14 mouse cellular contexts compared by ENCODE assay signal in genomic region chr8:88539963-88540362, GRCm38 (mm10). TPM values are rescaled to one million over a fixed set of nuclear protein-coding genes. Genes with fewer than 3 reads are reported as not detected.
A peak's percentile ranks its signal among the peaks of the same experiment; 100 is the strongest.
DNase-seq lines count a peak whose midpoint lies in the region; ATAC-seq and TF ChIP-seq lines count a peak whose summit lies in the region.
"Had no signal": no experiment of that assay in that cellular context is flagged by ENCODE, and none has a peak within 500 bp of the region (broad histone marks: within the 10 kb centered on the region; RNA-seq: fewer than 3 reads in every experiment).

No protein-coding gene starts in this region.

- H3K27ac ChIP-seq in hindbrain, embryonic 10.5 days, result 0 out of 2 replicates have a peak overlapping the region, but pooled peaks have one; percentile 12
- H3K27ac ChIP-seq in hindbrain, embryonic 12.5 days, result no peak overlapping the region
- H3K27ac ChIP-seq in lung, postnatal 0 days (ENCODE audit: low read length), result no peak overlapping the region
- H3K27ac ChIP-seq: heart, embryonic 15.5 days; liver, embryonic 13.5 days had no signal

- no peak for TF ChIP-seq EP300 in lung, postnatal 0 days (IDR thresholded peaks at IDR 0.05)

- DNase-seq in hindbrain, embryonic 10.5 days (ENCODE audit: low spot score), result no peak
- no peak for DNase-seq in lung, postnatal 0 days (ENCODE audit: low spot score)
- no peak for DNase-seq in lung, postnatal 14 days
- DNase-seq in 3T3-L1 (ENCODE audit: low read depth, low spot score) (peak; percentile 28), ES-CJ7 (ENCODE audit: low read depth, low spot score) (peak; percentile 30)
- DNase-seq in ovary, postnatal 10 days (ENCODE audit: low spot score), result no peak
- DNase-seq in adrenal gland, postnatal 4 days (ENCODE audit: low spot score in 2 of 2), result no peak
- DNase-seq: cerebellum, adult 9-10 months; embryo, embryonic 11 days; gastrocnemius, postnatal 36 days; liver, embryonic 13.5 days had no signal

- H3K9me3 ChIP-seq in hindbrain, embryonic 10.5 days, result no peaks in the 10 kb centered on the region
- no peaks in the 10 kb centered on the region for H3K9me3 ChIP-seq in hindbrain, embryonic 12.5 days (replicated peaks)
- H3K9me3 ChIP-seq in lung, postnatal 0 days (ENCODE audit: low read length), result no peaks in the 10 kb centered on the region
- H3K9me3 ChIP-seq: heart, embryonic 15.5 days; liver, embryonic 13.5 days had no signal

- no peak overlapping the region for H3K4me3 ChIP-seq in hindbrain, embryonic 10.5 days
- no peak overlapping the region for H3K4me3 ChIP-seq in hindbrain, embryonic 12.5 days
- no peak overlapping the region for H3K4me3 ChIP-seq in lung, postnatal 0 days (ENCODE audit: low read depth, low read length)
- H3K4me3 ChIP-seq: heart, embryonic 15.5 days; liver, embryonic 13.5 days had no signal

- no peak for ATAC-seq in hindbrain, embryonic 12.5 days (ENCODE audit: low FRiP score)
- no peak for ATAC-seq in lung, postnatal 0 days

- H3K4me1 ChIP-seq in hindbrain, embryonic 10.5 days (replicated peaks), result peaks cover 33% of the 10 kb centered on the region
- H3K4me1 ChIP-seq in hindbrain, embryonic 12.5 days, result peaks cover 17% of the 10 kb centered on the region; the same call in 1 of the 2 replicates
- H3K4me1 ChIP-seq in lung, postnatal 0 days (ENCODE audit: insufficient read depth, low read depth, low read length), result peaks cover 13% of the 10 kb centered on the region
- H3K4me1 ChIP-seq: liver, embryonic 13.5 days had no signal

- H3K4me2 ChIP-seq in hindbrain, embryonic 12.5 days (replicated peaks), result no peak overlapping the region
- H3K4me2 ChIP-seq in lung, postnatal 0 days (replicated peaks; ENCODE audit: low read depth, low read length), result no peak overlapping the region
- H3K4me2 ChIP-seq: heart, embryonic 15.5 days; liver, embryonic 13.5 days had no signal

- H3K9ac ChIP-seq in hindbrain, embryonic 12.5 days, result no peak overlapping the region
- no peak overlapping the region for H3K9ac ChIP-seq in lung, postnatal 0 days (replicated peaks; ENCODE audit: low read depth)
- H3K9ac ChIP-seq: heart, embryonic 15.5 days; liver, embryonic 13.5 days had no signal

- 88% methylated on average over 4 of the region's 4 CpGs for WGBS in hindbrain, embryonic 10.5 days
- 90% methylated on average over 4 of the region's 4 CpGs for WGBS in hindbrain, embryonic 12.5 days
- WGBS in lung, postnatal 0 days, result 71% methylated on average over 4 of the region's 4 CpGs

- peaks cover 92% of the 10 kb centered on the region for H3K36me3 ChIP-seq in hindbrain, embryonic 10.5 days
- peaks cover 15% of the 10 kb centered on the region for H3K36me3 ChIP-seq in hindbrain, embryonic 12.5 days
- no peaks in the 10 kb centered on the region for H3K36me3 ChIP-seq in lung, postnatal 0 days (ENCODE audit: insufficient read depth, low read length)
- H3K36me3 ChIP-seq: heart, embryonic 15.5 days; liver, embryonic 13.5 days had no signal

- no peaks in the 10 kb centered on the region for H3K27me3 ChIP-seq in hindbrain, embryonic 10.5 days (ENCODE audit: insufficient read depth, poor library complexity, severe bottlenecking)
- H3K27me3 ChIP-seq in hindbrain, embryonic 12.5 days, result no peaks in the 10 kb centered on the region
- no peaks in the 10 kb centered on the region for H3K27me3 ChIP-seq in lung, postnatal 0 days (replicated peaks; ENCODE audit: insufficient read depth, low read length)
- H3K27me3 ChIP-seq: heart, embryonic 15.5 days; liver, embryonic 13.5 days had no signal

- peak; percentile 67 for TF ChIP-seq CTCF in lung, postnatal 0 days (IDR thresholded peaks at IDR 0.05)

RNA-seq across cellular contexts. Expression of gene Nkd1, which starts 18.8 kb away (rescaled TPM):
- polyA plus RNA-seq in hindbrain, embryonic 10.5 days (2016; fragmentation: Nextera tagmentation; extraction: Ambion mirVana), result 124 and 125 TPM in 2 replicates
- 106 and 111 TPM in 2 replicates for polyA plus RNA-seq in hindbrain, embryonic 12.5 days (2016; fragmentation: Nextera tagmentation; extraction: Ambion mirVana)
- 113 and 123 TPM in 2 replicates for polyA plus RNA-seq in lung, postnatal 0 days (2015; fragmentation: Nextera tagmentation; extraction: Ambion mirVana)
- total RNA-seq in adrenal gland, postnatal 4 days (2021), result 10 to 100 TPM; 47.8 to 54.3 TPM
- total RNA-seq: megakaryocyte-erythroid progenitor cell, adult 5-6 weeks had no signal

Comparison
In these comparisons a context has a peak if more than half of its experiments do, and no peak if none do; other contexts are left out.
1. DNase-seq: peak in 3T3-L1 (single experiment) and ES-CJ7 (single experiment); none in hindbrain, embryonic 10.5 days (single experiment), lung, postnatal 0 days (single experiment), lung, postnatal 14 days (single experiment), ovary, postnatal 10 days (single experiment) and adrenal gland, postnatal 4 days (0 of 2).